Mouse (Mus musculus) gastrocnemius, adult 2 months (tissue): ENCODE results near the gene Hsp90ab1. TPM values are rescaled to one million over a fixed set of nuclear protein-coding genes. Genes with fewer than 3 reads are reported as not detected.

Experiments
- DNase-seq: peaks from one replicate; pipeline ENCODE4 v3.0.0; 2022
- H3K27ac ChIP-seq: fragments of 200-600 bp; 2 replicates; pipeline ENCODE4 v1.8.1; 2022; ENCODE audit warnings: mild to moderate bottlenecking
- H3K4me3 ChIP-seq: fragments of 200-600 bp; 2 replicates; pipeline ENCODE4 v1.8.1; 2022; ENCODE audit warnings: mild to moderate bottlenecking, moderate library complexity
- CTCF ChIP-seq: fragments of 200-600 bp; IDR thresholded peaks from 2 replicates; pipeline ENCODE4 v1.8.1; 2022; ENCODE audit warnings: antibody characterized with exemption, mild to moderate bottlenecking, moderate library complexity
- intact Hi-C: fragments of 180-260 bp; cut with DNase I; formaldehyde crosslinking; loops from one replicate; pipeline ENCODE4 v1.15.1; 2025
- total RNA-seq, 2 experiments: library from RNA; stranded (reverse); gene quantifications; 2 replicates each; pipeline ENCODE4 v1.2.3; 2021

Hsp90ab1 gene
- total RNA-seq, 2 experiments from 2014 or later = 1,106 to 1,162 TPM

GRCm38 (mm10) chr17:45584096-45584896 is 11.2 kb upstream of the Hsp90ab1 start:
- TF ChIP-seq CTCF = no peak
- intact Hi-C loops = loop anchor here (10.0 kb wide), 1 partner anchor 571 kb away; the partner anchor contains the start of gene Mad2l1bp
- Histone ChIP-seq H3K4me3 (peak overlapping the region; percentile 54), H3K27ac (peak overlapping the region; percentile 95)
- peak; percentile 94 for DNase-seq

GRCm38 (mm10) chr17:45582715-45583355 is 9.8 kb upstream of the Hsp90ab1 start:
- intact Hi-C loops = loop anchor here (10.0 kb wide), 1 partner anchor 572 kb away; the partner anchor contains the start of gene Mad2l1bp
- 0 out of 2 replicates have a peak overlapping the region, but pooled peaks have one; percentile 95 for H3K27ac ChIP-seq
- TF ChIP-seq CTCF = peak; percentile 62
- DNase-seq = peak; percentile 33
- no peak overlapping the region for H3K4me3 ChIP-seq

GRCm38 (mm10) chr17:45582188-45582587 is 9.1 kb upstream of the Hsp90ab1 start:
- no peak for TF ChIP-seq CTCF
- H3K27ac ChIP-seq = no peak overlapping the region
- intact Hi-C loops = loop anchor here (10.0 kb wide), 1 partner anchor 573 kb away; the partner anchor contains the start of gene Mad2l1bp

GRCm38 (mm10) chr17:45581567-45581983 is 8.5 kb upstream of the Hsp90ab1 start:
- intact Hi-C loops = loop anchor here (10.0 kb wide), 1 partner anchor 573 kb away; the partner anchor contains the start of gene Mad2l1bp
- peak overlapping the region; percentile 72 for H3K27ac ChIP-seq
- H3K4me3 ChIP-seq = peak overlapping the region; percentile 29
- DNase-seq = peak; percentile 74
- peak; percentile 96 for TF ChIP-seq CTCF

More at GRCm38 (mm10) chr17:45582188-45582587, 9.1 kb upstream of the Hsp90ab1 start:
- no peak for DNase-seq
- no peak overlapping the region for H3K4me3 ChIP-seq

GRCm38 (mm10) chr17:45580958-45581477 is 7.9 kb upstream of the Hsp90ab1 start:
- intact Hi-C loops = loop anchor here (10.0 kb wide), 1 partner anchor 574 kb away; the partner anchor contains the start of gene Mad2l1bp
- peak overlapping the region; percentile 29 for H3K4me3 ChIP-seq
- no peak for TF ChIP-seq CTCF
- peak; percentile 67 for DNase-seq
- H3K27ac ChIP-seq = peak overlapping the region; percentile 72

GRCm38 (mm10) chr17:45579554-45579953 is 6.5 kb upstream of the Hsp90ab1 start:
- peak; percentile 17 for DNase-seq
- intact Hi-C loops = no loop called here
- no peak for TF ChIP-seq CTCF
- no peak overlapping the region for H3K27ac ChIP-seq
- no peak overlapping the region for H3K4me3 ChIP-seq

GRCm38 (mm10) chr17:45578843-45579242 is 5.8 kb upstream of the Hsp90ab1 start:
- TF ChIP-seq CTCF = peak; percentile 60
- H3K4me3 ChIP-seq = no peak overlapping the region
- intact Hi-C loops = no loop called here
- peak; percentile 19 for DNase-seq
- no peak overlapping the region for H3K27ac ChIP-seq

- no peak overlapping the region for H3K4me3 ChIP-seq
- intact Hi-C loops = no loop called here
- no peak for DNase-seq
- H3K27ac ChIP-seq = peak overlapping the region; percentile 1; the same call in 1 of the 2 replicates
- no peak for TF ChIP-seq CTCF
Measured at GRCm38 (mm10) chr17:45578242-45578641, 5.2 kb upstream of the Hsp90ab1 start.

GRCm38 (mm10) chr17:45575123-45575897 is 2.2 kb upstream of the Hsp90ab1 start:
- no peak overlapping the region for H3K4me3 ChIP-seq
- DNase-seq = no peak
- peak overlapping the region; percentile 96 for H3K27ac ChIP-seq
- intact Hi-C loops = no loop called here
- no peak for TF ChIP-seq CTCF

GRCm38 (mm10) chr17:45574129-45574761 is 1.2 kb upstream of the Hsp90ab1 start:
- peak; percentile 78 for DNase-seq
- no peak for TF ChIP-seq CTCF
- peak overlapping the region; percentile 81 for H3K4me3 ChIP-seq
- intact Hi-C loops = no loop called here
- peak overlapping the region; percentile 96 for H3K27ac ChIP-seq

GRCm38 (mm10) chr17:45573780-45574123 is 681 bp upstream of the Hsp90ab1 start:
- intact Hi-C loops = no loop called here
- Histone ChIP-seq H3K4me3 (peak overlapping the region; percentile 81), H3K27ac (peak overlapping the region; percentile 96)
- DNase-seq = peak; percentile 99
- no peak for TF ChIP-seq CTCF
